Mouse (Mus musculus): ENCODE measurements around the gene Adgre5.

Gene Adgre5

DNA sequence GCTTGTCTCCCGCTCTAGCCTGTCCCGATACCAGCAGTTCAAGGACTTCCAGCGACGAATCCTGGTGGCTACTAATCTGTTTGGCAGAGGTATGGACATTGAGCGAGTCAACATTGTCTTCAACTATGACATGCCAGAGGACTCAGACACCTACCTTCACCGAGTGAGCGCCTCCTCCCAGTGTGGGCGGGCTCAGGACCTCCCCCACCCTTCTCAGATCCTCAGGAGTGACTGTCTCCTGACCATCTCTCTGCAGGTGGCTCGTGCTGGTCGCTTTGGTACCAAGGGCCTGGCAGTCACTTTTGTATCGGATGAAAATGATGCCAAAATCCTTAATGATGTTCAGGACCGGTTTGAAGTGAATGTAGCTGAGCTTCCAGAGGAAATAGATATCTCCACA lies 18.5 kb downstream of the Adgre5 start:
- DNase-seq (ENCODE audit: low spot score) = no peak

DNA sequence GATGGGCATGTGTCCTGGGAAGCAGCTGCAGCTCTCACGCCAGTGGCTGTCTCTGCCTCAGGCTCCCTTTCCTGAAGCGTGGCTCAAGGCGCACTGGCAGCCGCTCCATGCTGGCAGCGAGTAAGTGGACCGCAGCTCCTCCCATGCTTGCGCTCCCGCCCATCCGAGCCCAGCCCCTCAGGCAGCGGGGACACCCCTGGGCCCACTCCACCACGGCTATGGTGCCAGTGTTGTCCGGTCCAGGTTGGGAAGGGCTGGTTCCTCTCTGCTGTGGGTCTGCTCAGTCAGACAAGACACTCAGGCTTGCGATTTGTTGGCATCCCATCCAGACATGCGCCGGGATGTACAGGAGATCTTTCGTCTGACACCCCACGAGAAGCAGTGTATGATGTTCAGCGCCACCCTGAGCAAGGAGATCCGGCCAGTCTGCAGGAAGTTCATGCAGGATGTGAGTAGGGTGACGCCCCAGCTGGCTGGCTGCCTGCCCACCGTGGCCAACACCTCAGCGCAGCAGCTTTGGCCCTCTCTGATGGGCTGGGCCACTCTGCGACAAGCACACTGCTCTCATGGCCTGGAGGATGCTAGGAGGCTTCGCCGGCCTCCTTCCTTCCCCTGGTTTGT lies 19.6 kb downstream of the Adgre5 start:
- DNase-seq (ENCODE audit: low spot score) = no peak

DNA sequence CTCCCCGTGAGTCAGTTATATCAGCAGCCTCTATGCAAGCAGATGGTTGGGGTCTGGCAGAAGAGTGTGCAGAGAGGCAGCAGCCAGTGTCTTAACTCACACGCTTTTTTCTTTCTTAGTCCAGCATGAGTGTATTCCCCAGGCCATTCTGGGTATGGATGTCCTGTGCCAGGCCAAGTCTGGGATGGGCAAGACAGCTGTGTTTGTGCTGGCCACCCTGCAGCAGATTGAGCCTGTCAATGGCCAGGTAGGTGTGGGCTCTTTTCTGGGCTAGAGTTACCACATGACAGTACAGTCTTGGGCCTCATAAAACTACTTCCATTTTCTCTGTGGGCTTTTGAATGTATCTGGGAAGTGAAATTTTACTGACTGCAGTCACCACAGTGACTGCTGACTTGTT lies 21.4 kb downstream of the Adgre5 start:
- DNase-seq (ENCODE audit: low spot score) = no peak

GRCm38 (mm10) chr8:83719048-83719447 lies 22.1 kb downstream of the Adgre5 start:
- no peak for DNase-seq (ENCODE audit: low spot score)

DNA sequence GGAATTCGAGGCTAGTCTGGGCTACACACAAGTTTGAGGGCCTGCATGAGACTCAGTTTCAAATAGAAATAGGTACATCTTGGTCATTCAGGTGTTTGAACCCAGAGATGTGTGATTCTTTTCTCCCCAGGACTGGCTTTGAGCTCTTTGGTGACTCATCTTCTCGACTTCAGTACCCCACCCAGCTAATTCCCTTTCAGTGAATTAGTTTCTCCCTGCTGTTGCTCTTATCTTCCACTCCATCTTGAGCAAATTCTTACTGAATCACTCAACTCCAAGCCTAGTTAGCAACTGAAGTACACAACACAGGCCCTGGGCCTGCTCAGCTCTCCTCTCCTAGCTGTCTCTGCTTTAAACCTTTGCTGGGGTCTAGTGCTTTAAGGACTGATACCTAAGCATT lies 24.6 kb downstream of the Adgre5 start:
- peak; percentile 76 for DNase-seq (ENCODE audit: low spot score)

DNA sequence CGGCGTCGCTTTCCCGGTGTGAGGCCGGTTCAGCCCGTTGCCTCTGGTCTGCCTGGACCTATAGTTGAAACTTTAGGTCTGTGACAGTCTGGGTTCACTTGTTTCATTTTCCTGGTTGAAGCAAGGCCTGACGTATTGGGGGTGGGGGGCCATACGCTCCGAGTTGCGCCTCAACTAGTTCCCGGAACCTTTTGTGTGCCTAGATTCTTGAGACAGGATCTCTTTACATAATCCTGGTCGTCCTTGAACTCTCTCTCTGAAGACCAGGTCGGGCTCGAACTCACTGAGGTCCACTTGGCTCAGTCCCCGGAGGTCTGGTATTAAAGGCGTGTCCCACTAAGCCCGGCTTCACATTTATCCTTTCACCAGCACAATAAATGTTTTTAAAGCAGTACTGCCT lies 25.4 kb downstream of the Adgre5 start:
- no peak for DNase-seq (ENCODE audit: low spot score)

GRCm38 (mm10) chr8:83715031-83715690 lies 26.0 kb downstream of the Adgre5 start, which contains the start of gene Ddx39:
Gene Ddx39, plus strand, starts transcription at chr8:83715177.
- peak; percentile 98 for DNase-seq (ENCODE audit: low spot score)

DNA sequence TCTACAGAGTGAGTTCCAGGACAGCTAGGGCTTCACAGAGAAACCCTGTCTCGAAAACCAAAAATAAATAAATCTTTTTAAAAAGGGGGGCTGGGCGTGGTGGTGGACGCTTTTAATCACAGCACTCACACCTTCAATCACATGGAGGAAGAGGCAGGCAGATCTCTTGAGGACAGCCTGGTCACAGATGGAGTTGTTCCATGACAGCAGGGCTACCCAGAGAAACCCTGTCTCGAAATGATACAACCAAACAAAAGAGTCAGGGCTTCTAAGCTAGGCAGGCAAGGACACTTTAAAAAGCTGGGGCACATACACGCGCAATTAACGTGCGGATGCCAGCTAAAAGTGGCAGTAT lies 26.5 kb downstream of the Adgre5 start:
- DNase-seq (ENCODE audit: low spot score) = no peak

- DNase-seq (ENCODE audit: low spot score) = no peak
These were observed 33.6 kb downstream of the Adgre5 start for GRCm38 (mm10) chr8:83707554-83707953.

- no peak for DNase-seq (ENCODE audit: low spot score)
These were observed 34.7 kb downstream of the Adgre5 start for GRCm38 (mm10) chr8:83706411-83706810.

DNA sequence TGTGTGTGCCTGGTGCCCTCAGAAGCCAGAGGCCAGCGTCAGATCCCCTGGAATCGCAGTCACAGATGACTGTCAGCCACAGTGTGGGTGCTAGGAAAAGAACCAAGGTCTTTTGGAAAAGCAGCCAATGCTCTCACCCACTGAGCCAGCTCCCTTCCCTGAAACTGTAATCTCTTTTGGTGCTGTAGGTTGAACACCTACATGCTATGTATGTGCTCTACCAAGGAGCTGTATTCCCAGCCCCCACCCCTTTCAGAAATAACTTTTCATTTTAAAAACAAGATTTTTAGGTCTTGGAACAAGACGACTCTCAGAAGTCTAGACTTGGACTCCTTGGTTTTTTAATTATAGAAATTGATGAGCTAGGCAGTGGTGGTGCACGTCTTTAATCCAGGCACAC lies 37.7 kb downstream of the Adgre5 start:
- DNase-seq (ENCODE audit: low spot score) = no peak

- no peak for DNase-seq (ENCODE audit: low spot score)
These were observed 40.6 kb downstream of the Adgre5 start for GRCm38 (mm10) chr8:83700423-83701085.

DNA sequence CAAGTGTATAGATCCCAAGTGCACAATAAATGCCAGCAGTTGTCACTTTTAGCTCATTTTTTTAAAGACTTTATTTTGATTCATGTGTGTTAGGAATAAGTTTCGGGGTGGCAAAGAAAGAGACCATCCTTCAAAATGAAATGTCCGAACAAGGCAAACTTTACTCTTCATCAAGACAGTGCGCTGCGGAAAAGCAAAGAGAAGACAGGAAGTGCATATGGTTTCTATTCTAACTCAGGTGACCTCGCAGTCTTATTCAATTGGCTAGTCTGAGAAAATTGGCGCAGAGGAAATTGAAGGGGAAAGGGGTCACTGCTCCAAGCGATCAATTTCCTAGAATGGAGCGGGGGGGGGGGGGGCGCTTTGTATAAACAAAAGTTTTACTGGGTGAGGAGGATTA lies 41.6 kb downstream of the Adgre5 start:
- DNase-seq (ENCODE audit: low spot score) = peak; percentile 27

- DNase-seq (ENCODE audit: low spot score) = peak; percentile 59
These were observed 42.3 kb downstream of the Adgre5 start, which contains the start of gene Pkn1 for GRCm38 (mm10) chr8:83698661-83699453. Gene Pkn1, minus strand, starts transcription at chr8:83699179.

- peak; percentile 47 for DNase-seq (ENCODE audit: low spot score)
These were observed 42.9 kb downstream of the Adgre5 start for GRCm38 (mm10) chr8:83698291-83698660.

DNA sequence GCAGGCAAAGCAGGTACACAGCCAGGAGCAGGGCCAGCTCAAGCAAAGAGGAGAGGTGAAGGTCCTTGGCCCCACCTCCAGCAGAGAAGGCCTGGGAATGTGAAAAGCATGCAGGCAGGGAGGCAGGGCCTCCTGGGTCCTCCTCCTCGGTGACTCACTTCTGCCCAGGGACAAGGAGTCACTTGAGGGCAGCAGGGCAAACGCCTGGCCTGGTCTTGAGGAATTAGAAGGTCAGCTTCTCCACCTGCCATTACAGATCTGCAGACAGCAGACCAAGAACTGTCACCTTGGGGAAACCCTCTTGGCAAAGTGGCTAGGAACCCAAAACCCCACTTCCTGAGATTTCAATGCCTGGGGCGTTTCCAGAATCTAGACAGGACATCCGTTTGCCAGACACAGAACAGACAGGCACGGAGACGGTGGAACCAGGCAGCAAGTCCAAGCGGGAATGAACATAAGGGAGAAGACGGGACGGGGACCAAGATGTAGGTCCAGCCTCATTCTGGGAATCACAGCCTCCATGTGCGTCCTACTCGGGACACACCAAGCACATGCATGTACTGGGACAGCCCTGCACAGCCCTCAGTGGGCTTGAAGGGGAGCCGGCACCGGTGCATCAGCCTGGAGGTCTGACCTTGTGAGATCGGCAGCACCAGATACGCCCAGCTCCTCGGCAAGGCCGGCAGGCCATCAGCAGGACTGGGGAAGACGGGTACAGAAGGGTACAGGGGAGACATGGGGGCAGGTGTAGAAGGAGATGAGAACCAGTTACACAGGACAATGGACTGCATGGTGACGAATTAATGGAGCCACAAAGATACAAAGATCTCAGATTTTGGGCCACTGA lies 43.5 kb downstream of the Adgre5 start:
- no peak for DNase-seq (ENCODE audit: low spot score)

GRCm38 (mm10) chr8:83695351-83696106 lies 45.6 kb downstream of the Adgre5 start:
- no peak for DNase-seq (ENCODE audit: low spot score)

GRCm38 (mm10) chr8:83694369-83695160 lies 46.6 kb downstream of the Adgre5 start:
- DNase-seq (ENCODE audit: low spot score) = no peak

DNA sequence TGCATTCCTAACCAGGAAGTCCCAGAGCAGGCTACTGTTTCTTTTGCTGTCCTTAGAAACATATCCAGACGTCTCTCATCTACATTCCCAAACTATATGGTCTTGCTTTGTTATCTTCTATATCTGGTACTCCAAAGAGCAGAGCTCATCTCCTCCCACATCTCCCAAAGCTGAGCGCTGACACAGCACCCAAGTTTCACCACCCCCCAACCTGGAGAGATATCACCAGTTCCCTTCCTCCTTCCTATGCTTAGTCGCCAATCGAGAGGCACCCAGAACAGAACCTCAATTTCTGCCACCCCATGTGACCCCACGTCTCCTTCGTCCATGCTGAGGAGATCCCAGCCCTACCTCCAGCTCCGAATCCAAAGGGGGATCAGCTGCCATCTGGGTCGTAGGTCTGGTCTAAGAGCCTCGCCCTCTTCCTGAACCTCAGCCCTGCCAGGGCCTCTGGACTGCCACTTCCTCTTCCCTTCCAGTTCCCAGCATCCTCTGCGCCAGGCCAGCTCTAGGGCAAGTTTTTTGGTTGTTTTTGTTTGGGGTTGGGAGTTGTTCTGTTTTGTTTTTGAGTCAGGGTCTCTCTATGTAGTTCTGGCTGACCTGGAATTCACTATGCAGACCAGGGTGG lies 47.4 kb downstream of the Adgre5 start:
- DNase-seq (ENCODE audit: low spot score) = no peak

- DNase-seq (ENCODE audit: low spot score) = no peak
These were observed 51.9 kb downstream of the Adgre5 start for GRCm38 (mm10) chr8:83689264-83689663.

Measured in c-Kit-positive CD71-positive TER-119-positive erythroid progenitor cells, embryonic 14.5 days (primary cell).